Mouse (Mus musculus): Measurements from ENCODE around the gene Tmem198b. TPM values are rescaled to one million over a fixed set of nuclear protein-coding genes. Genes with fewer than 3 reads are reported as not detected.
A peak's percentile ranks its signal among the peaks of the same experiment; 100 is the strongest.
"Not testable (repeated sequence)": the region's sequence is repeated elsewhere in the genome, so short reads cannot be mapped to it uniquely, and the experiment has no call there.

Tmem198b gene
- 10 to 100 TPM in 1 of 2 experiments, 1 to 10 TPM in 1; 8.4 to 10.6 TPM for total RNA-seq (2021)

GRCm38 (mm10) chr10:128804271-128805091 is at the start of gene Tmem198b:
Gene Tmem198b (minus strand): TSS chr10:128804370.
- peak; percentile 76 for DNase-seq

GRCm38 (mm10) chr10:128850339-128850738 is 46.2 kb upstream of the Tmem198b start:
- no peak for DNase-seq

- no peak for DNase-seq
Measured at GRCm38 (mm10) chr10:128848426-128848825, 44.3 kb upstream of the Tmem198b start.

GRCm38 (mm10) chr10:128846664-128847063 is 42.5 kb upstream of the Tmem198b start:
- no peak for DNase-seq

- DNase-seq: no peak
Measured at GRCm38 (mm10) chr10:128845516-128845915, 41.3 kb upstream of the Tmem198b start.

- no peak for DNase-seq
Measured at GRCm38 (mm10) chr10:128843260-128843659, 39.1 kb upstream of the Tmem198b start.

- DNase-seq: no peak
Measured at GRCm38 (mm10) chr10:128840612-128841011, 36.4 kb upstream of the Tmem198b start.

- no peak for DNase-seq
Measured at GRCm38 (mm10) chr10:128839434-128839833, 35.3 kb upstream of the Tmem198b start.

GRCm38 (mm10) chr10:128837400-128837799 is 33.2 kb upstream of the Tmem198b start:
- no peak for DNase-seq

GRCm38 (mm10) chr10:128823821-128824220 is 19.7 kb upstream of the Tmem198b start:
- no peak for DNase-seq

- not testable (repeated sequence) for DNase-seq
Measured at GRCm38 (mm10) chr10:128823087-128823486, 18.9 kb upstream of the Tmem198b start.

GRCm38 (mm10) chr10:128822135-128822534 is 18.0 kb upstream of the Tmem198b start:
- DNase-seq: no peak

- DNase-seq: peak; percentile 98 to 99
Measured at GRCm38 (mm10) chr10:128821358-128822056, 17.3 kb upstream of the Tmem198b start, which contains the start of gene Ormdl2. Gene Ormdl2 (minus strand): TSS chr10:128821645.

GRCm38 (mm10) chr10:128820217-128820616 is 16.0 kb upstream of the Tmem198b start:
- DNase-seq: no peak

GRCm38 (mm10) chr10:128817033-128817432 is 12.9 kb upstream of the Tmem198b start, which contains the start of gene Sarnp:
Gene Sarnp (plus strand): TSS chr10:128817333.
- DNase-seq: no peak

- DNase-seq: no peak
Measured at GRCm38 (mm10) chr10:128807018-128807417, 2.8 kb upstream of the Tmem198b start.

- no peak for DNase-seq
Measured at GRCm38 (mm10) chr10:128806086-128806485, 1.9 kb upstream of the Tmem198b start.

- DNase-seq: peak; percentile 92 to 93
Measured at GRCm38 (mm10) chr10:128805092-128806000, 1.2 kb upstream of the Tmem198b start.

- peak; percentile 71 to 74 for DNase-seq
Measured at GRCm38 (mm10) chr10:128803771-128804270, 349 bp downstream of the Tmem198b start, which contains the start of gene Dnajc14. Gene Dnajc14 (plus strand): TSS chr10:128804062.

- no peak for DNase-seq
Measured at GRCm38 (mm10) chr10:128803361-128803760, 809 bp downstream of the Tmem198b start.

- no peak for DNase-seq
Measured at GRCm38 (mm10) chr10:128802956-128803355, 1.2 kb downstream of the Tmem198b start.

- no peak for DNase-seq
Measured at GRCm38 (mm10) chr10:128801981-128802495, 2.1 kb downstream of the Tmem198b start.

Measured in layer of hippocampus, postnatal 36 days (tissue).